Mouse (Mus musculus) kidney, postnatal 0 days (tissue): ENCODE data around the gene Ggt6. TPM values are rescaled to one million over a fixed set of nuclear protein-coding genes. Genes with fewer than 3 reads are reported as not detected.

ENCODE experiments used
- ATAC-seq: fragments of 200-750 bp; cut with Nextera tagmentation; replicated peaks from 2 replicates; pipeline ENCODE4 v1.8.0; 2017; ENCODE audit warnings: low read depth, moderate number of reproducible peaks, moderate TSS enrichment, moderate library complexity; ENCODE audit not compliant: low FRiP score
- DNase-seq: peaks from one replicate; pipeline ENCODE4 v3.0.0-alpha.2; 2016; ENCODE audit warnings: low spot score
- H3K27ac ChIP-seq: fragments of 300-500 bp; sonication (generic); 2 replicates; pipeline ENCODE4 v1.5.1; 2014; ENCODE audit warnings: mild to moderate bottlenecking
- H3K27me3 ChIP-seq: fragments of 300-500 bp; sonication (generic); 2 replicates; pipeline ENCODE4 v1.6.1; 2014; ENCODE audit warnings: low read length, mixed read lengths; ENCODE audit not compliant: insufficient read depth
- H3K36me3 ChIP-seq: fragments of 300-500 bp; sonication (generic); 2 replicates; pipeline ENCODE4 v1.6.1; 2014; ENCODE audit warnings: low read length, mixed read lengths; ENCODE audit not compliant: insufficient read depth
- H3K4me1 ChIP-seq: fragments of 300-500 bp; sonication (generic); replicated peaks from 2 replicates; pipeline ENCODE4 v1.6.1; 2014; ENCODE audit warnings: antibody characterized with exemption, low read length, mixed read lengths; ENCODE audit not compliant: insufficient read depth
- H3K4me2 ChIP-seq: fragments of 300-500 bp; sonication (generic); 2 replicates; pipeline ENCODE4 v1.6.1; 2014; ENCODE audit warnings: mild to moderate bottlenecking, low read length, moderate library complexity, mixed read lengths
- H3K4me3 ChIP-seq: fragments of 300-500 bp; sonication (generic); replicated peaks from 2 replicates; pipeline ENCODE4 v1.5.1; 2014; ENCODE audit warnings: low read depth, low read length
- H3K9ac ChIP-seq: fragments of 300-500 bp; sonication (generic); 2 replicates; pipeline ENCODE4 v1.6.1; 2014; ENCODE audit warnings: low read depth, low read length
- H3K9me3 ChIP-seq: fragments of 300-500 bp; sonication (generic); replicated peaks from 2 replicates; pipeline ENCODE4 v1.6.1; 2016; ENCODE audit warnings: low read length, inconsistent platforms, mixed read lengths
- CTCF ChIP-seq: IDR thresholded peaks from 2 replicates; pipeline ENCODE4 v1.5.1; 2016; ENCODE audit warnings: antibody characterized with exemption, low read depth, mild to moderate bottlenecking, moderate library complexity
- WGBS: fragments of 180-500 bp; shearing (Covaris S2); extraction: QIAGEN DNeasy Blood & Tissue Kit; methylation state at CpG from one replicate; pipeline ENCODE4 v1.1.7; 2014; 5-methylcytosine and 5-hydroxymethylcytosine counted together
- microRNA-seq: library from miRNA; unstranded; fragments of <30 nt; microRNA quantifications from one replicate; pipeline ENCODE4, GENCODE M21; 2016
- polyA plus RNA-seq: library from polyadenylated mRNA; unstranded; fragments of >200 nt; fragmentation: Nextera tagmentation; extraction: Ambion mirVana; gene quantifications from 2 replicates; pipeline ENCODE4 v1.2.1, GENCODE M21; 2015

The Ggt6 gene
- polyA plus RNA-seq, 1 experiment from 2014 or later, result 3.3 TPM

- H3K27me3 ChIP-seq, result no peaks in the 10 kb centered on the region
- no peaks in the 10 kb centered on the region for H3K9me3 ChIP-seq
- no peak for TF ChIP-seq CTCF
- ATAC-seq (no peak), DNase-seq (no peak)
- no peak overlapping the region for H3K27ac ChIP-seq
- H3K4me3 ChIP-seq, result no peak overlapping the region
- 0 out of 2 replicates have a peak, but pooled peaks cover 8% of the 10 kb centered on the region for H3K4me1 ChIP-seq
- no peaks in the 10 kb centered on the region for H3K36me3 ChIP-seq
- WGBS, result 94% methylated on average over 2 of the region's 2 CpGs
- peak overlapping the region; percentile 14; the same call in 1 of the 2 replicates for H3K4me2 ChIP-seq
- no peak overlapping the region for H3K9ac ChIP-seq
Observed at GRCm38 (mm10) chr11:72487739-72488138, 52.4 kb downstream of the Ggt6 start.

Small RNA genes lying within 50 kb of the gene (microRNA-seq; reads per million reads assigned to microRNA genes)
- not detected for gene Mir6338

Other genes with a start within 250 kb of the Ggt6 start
- 0.05 and 0.10 TPM in 2 replicates for gene Gm43951, start 228.7 kb upstream of the Ggt6 start, polyA plus RNA-seq
- gene 4933427D14Rik, start 228.1 kb upstream of the Ggt6 start, polyA plus RNA-seq, result 12.8 and 14.8 TPM in 2 replicates
- gene Txndc17, start 228.0 kb upstream of the Ggt6 start, polyA plus RNA-seq, result 260 and 268 TPM in 2 replicates
- 47.5 and 49.2 TPM in 2 replicates for gene Med31, start 219.9 kb upstream of the Ggt6 start, polyA plus RNA-seq
- gene Slc13a5, start 168.3 kb upstream of the Ggt6 start, polyA plus RNA-seq, result 0.04 and 0.10 TPM in 2 replicates
- 25.0 and 28.3 TPM in 2 replicates for gene Xaf1, start 133.9 kb upstream of the Ggt6 start, polyA plus RNA-seq
- not detected in 2 replicates for gene Fbxo39, start 121.1 kb upstream of the Ggt6 start, polyA plus RNA-seq
- 4.6 and 5.1 TPM in 2 replicates for gene Tekt1, start 73.1 kb upstream of the Ggt6 start, polyA plus RNA-seq
- gene Smtnl2, start 23.8 kb upstream of the Ggt6 start, polyA plus RNA-seq, result 112 and 129 TPM in 2 replicates
- gene Mybbp1a, start 5.8 kb downstream of the Ggt6 start, polyA plus RNA-seq, result 107 and 109 TPM in 2 replicates
- gene Spns2, start 54.4 kb downstream of the Ggt6 start, polyA plus RNA-seq, result 6.3 and 7.4 TPM in 2 replicates
- gene Spns3, start 115.0 kb downstream of the Ggt6 start, polyA plus RNA-seq, result 0.99 and 1.1 TPM in 2 replicates
- gene Ube2g1, start 171.8 kb downstream of the Ggt6 start, polyA plus RNA-seq, result 61.2 and 63.4 TPM in 2 replicates